9 mouse cellular contexts compared by ENCODE assay signal in the genomic region with DNA sequence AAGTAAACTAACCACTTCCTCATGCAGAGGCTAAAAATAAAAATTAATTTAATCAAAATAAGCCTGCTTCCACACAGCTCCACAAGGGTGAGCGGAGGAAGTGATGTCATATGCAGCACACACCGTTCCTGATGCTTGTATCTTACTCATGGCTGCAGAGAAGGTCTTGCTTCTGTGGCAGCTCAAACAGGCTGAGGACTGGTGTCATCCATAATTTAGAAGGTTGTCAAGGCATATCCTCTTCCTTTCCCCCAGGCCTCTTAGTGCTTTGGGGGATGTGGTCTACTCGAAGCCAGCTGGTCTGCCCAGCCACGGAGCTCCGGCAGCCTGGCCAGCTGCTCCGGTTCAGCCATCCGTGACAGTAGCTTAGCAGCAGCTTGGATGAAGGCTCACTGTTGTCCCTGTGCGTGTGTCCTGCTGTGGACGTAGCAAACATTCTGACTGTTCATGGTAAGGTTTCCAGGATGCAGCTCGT. TPM values are rescaled to one million over a fixed set of nuclear protein-coding genes. Genes with fewer than 3 reads are reported as not detected.
A peak's percentile ranks its signal among the peaks of the same experiment; 100 is the strongest.
DNase-seq lines count a peak whose midpoint lies in the region; ATAC-seq and TF ChIP-seq lines count a peak whose summit lies in the region.
"Had no signal": no experiment of that assay in that cellular context is flagged by ENCODE, and none has a peak within 500 bp of the region (broad histone marks: within the 10 kb centered on the region; RNA-seq: fewer than 3 reads in every experiment).

No protein-coding gene starts in this region.

- H3K36me3 ChIP-seq in forebrain, embryonic 15.5 days: no peaks in the 10 kb centered on the region
- H3K36me3 ChIP-seq in small intestine, adult 2 months (ENCODE audit: control insufficient read depth, insufficient read depth, low read length): no peaks in the 10 kb centered on the region

- H3K9me3 ChIP-seq in forebrain, embryonic 15.5 days: no peaks in the 10 kb centered on the region

- no peaks in the 10 kb centered on the region for H3K27me3 ChIP-seq in forebrain, embryonic 15.5 days
- H3K27me3 ChIP-seq in small intestine, adult 2 months (ENCODE audit: control insufficient read depth, insufficient read depth, low read length): no peaks in the 10 kb centered on the region

- no peak for TF ChIP-seq POLR2A in small intestine, adult 2 months (IDR thresholded peaks at IDR 0.05; ENCODE audit: low read depth, low read length)

- ATAC-seq in forebrain, embryonic 15.5 days (replicated peaks): peak; percentile 37; the same call in 1 of the 2 replicates

- H3K4me3 ChIP-seq in left cerebral cortex, adult 2 months: no peak overlapping the region
- H3K4me3 ChIP-seq in forebrain, embryonic 15.5 days: no peak overlapping the region
- H3K4me3 ChIP-seq in small intestine, adult 2 months (ENCODE audit: low read depth, low read length): peak overlapping the region; percentile 14

- no peak overlapping the region for H3K9ac ChIP-seq in forebrain, embryonic 15.5 days (replicated peaks)

- intact Hi-C loops in left cerebral cortex, adult 2 months (cut with DNase I): no loop called here

- no peak; the same call in 1 of the 2 replicates for TF ChIP-seq CTCF in left cerebral cortex, adult 2 months (IDR thresholded peaks at IDR 0.05)
- TF ChIP-seq CTCF in small intestine, adult 2 months (IDR thresholded peaks at IDR 0.05; ENCODE audit: extremely low read depth, insufficient read length, insufficient replicate concordance, low read depth, low read length): no peak

- H3K27ac ChIP-seq in left cerebral cortex, adult 2 months: 0 out of 2 replicates have a peak overlapping the region, but pooled peaks have one; percentile 16
- H3K27ac ChIP-seq in forebrain, embryonic 15.5 days (replicated peaks): no peak overlapping the region
- H3K27ac ChIP-seq in small intestine, adult 2 months (ENCODE audit: insufficient read depth, low read depth, low read length): no peak overlapping the region

- DNase-seq in left cerebral cortex, adult 2 months (ENCODE audit: extremely low spot score in 1 of 2, low spot score in 2 of 2): no peak
- DNase-seq in left cerebral cortex, adult 9 months (ENCODE audit: low spot score in 2 of 2): no peak
- peak; percentile 40 for DNase-seq in kidney, adult 11 months
- peak; percentile 49 to 74 for DNase-seq in lung, postnatal 4 days
- DNase-seq in gastrocnemius, adult 18-20 months (ENCODE audit: low spot score): no peak
- no peak for DNase-seq in layer of hippocampus, adult 9-11 months

- 40% methylated on average over 10 of the region's 10 CpGs for WGBS in forebrain, embryonic 15.5 days
- WGBS in small intestine, adult 2 months: 67% methylated on average over 10 of the region's 10 CpGs

- H3K4me1 ChIP-seq in forebrain, embryonic 15.5 days: peaks cover 5% of the 10 kb centered on the region; the same call in 1 of the 2 replicates
- peaks cover 5% of the 10 kb centered on the region; the same call in 1 of the 2 replicates for H3K4me1 ChIP-seq in small intestine, adult 2 months (ENCODE audit: control insufficient read depth, insufficient read depth, insufficient read length, low read length)

- H3K4me2 ChIP-seq in forebrain, embryonic 15.5 days (replicated peaks): no peak overlapping the region

RNA-seq across cellular contexts. Expression of a gene that starts 6.6 kb away (rescaled TPM):
- total RNA-seq in left cerebral cortex, adult 2 months (2021): 1 to 10 TPM; 3.5 to 6.6 TPM
- 1.2 and 1.6 TPM in 2 replicates for polyA plus RNA-seq in forebrain, embryonic 15.5 days (2015; fragmentation: Nextera tagmentation; extraction: Ambion mirVana)
- 1.9 and 6.3 TPM in 2 replicates for polyA plus RNA-seq in small intestine, adult 2 months (2012; rRNA removed)
- 1 to 10 TPM; 2.2 to 3.6 TPM for total RNA-seq in gastrocnemius, adult 18-20 months (2021)
- total RNA-seq: MEL had no signal

Comparison
In these comparisons a context has a peak if more than half of its experiments do, and no peak if none do; other contexts are left out.
1. DNase-seq: peak in kidney, adult 11 months (single experiment) and lung, postnatal 4 days (2 of 2); none in left cerebral cortex, adult 2 months (0 of 2), left cerebral cortex, adult 9 months (0 of 2), gastrocnemius, adult 18-20 months (single experiment) and layer of hippocampus, adult 9-11 months (single experiment).